Mouse (Mus musculus) thymus, adult 2 months (tissue): ENCODE data around the gene Mycbp2. TPM values are rescaled to one million over a fixed set of nuclear protein-coding genes. Genes with fewer than 3 reads are reported as not detected.

Experiments used
- DNase-seq: peaks from one replicate; pipeline ENCODE4 v3.0.0; 2021
- H3K27ac ChIP-seq: fragments of 200-500 bp; 2 replicates; pipeline ENCODE4 v1.5.1; 2012; ENCODE audit warnings: low read length, control low read depth; ENCODE audit not compliant: control insufficient read depth, insufficient read depth
- H3K27me3 ChIP-seq: fragments of 200-500 bp; 2 replicates; pipeline ENCODE4 v1.6.1; 2012; ENCODE audit warnings: mild to moderate bottlenecking, low read length, moderate library complexity, mixed read lengths; ENCODE audit not compliant: control insufficient read depth, insufficient read depth
- H3K36me3 ChIP-seq: fragments of 200-500 bp; 2 replicates; pipeline ENCODE4 v1.6.1; 2012; ENCODE audit warnings: mild to moderate bottlenecking, low read length, moderate library complexity; ENCODE audit not compliant: control insufficient read depth, insufficient read depth
- H3K4me1 ChIP-seq: fragments of 200-500 bp; replicated peaks from 2 replicates; pipeline ENCODE4 v1.6.1; 2012; ENCODE audit warnings: low read length; ENCODE audit not compliant: control insufficient read depth, insufficient read depth
- H3K4me3 ChIP-seq: fragments of 200-500 bp; 2 replicates; pipeline ENCODE4 v1.5.1; 2012; ENCODE audit warnings: mild to moderate bottlenecking, low read length, control low read depth, moderate library complexity; ENCODE audit not compliant: control insufficient read depth, insufficient read depth
- CTCF ChIP-seq: fragments of 200-500 bp; IDR thresholded peaks from 2 replicates; pipeline ENCODE4 v1.5.1; 2012; ENCODE audit warnings: mild to moderate bottlenecking, control low read depth, low read length, moderate library complexity, borderline replicate concordance; ENCODE audit not compliant: control insufficient read depth, poor library complexity, insufficient read depth; ENCODE audit errors: extremely low read depth
- POLR2A ChIP-seq: fragments of 200-500 bp; IDR thresholded peaks from 2 replicates; pipeline ENCODE4 v1.6.1; 2012; ENCODE audit warnings: mild to moderate bottlenecking, low read length, control low read depth, moderate library complexity; ENCODE audit not compliant: control insufficient read depth, poor library complexity, insufficient read depth; ENCODE audit errors: extremely low read depth
- WGBS: fragments of 180-500 bp; shearing (Covaris S2); methylation state at CpG from one replicate; pipeline ENCODE4 v1.1.7; 2018; 5-methylcytosine and 5-hydroxymethylcytosine counted together
- polyA plus RNA-seq: library from polyadenylated mRNA; depleted of rRNA; stranded (reverse); fragments of >200 nt; gene quantifications from 2 replicates; pipeline ENCODE4 v1.2.3, GENCODE M21; 2012

The Mycbp2 gene
- polyA plus RNA-seq, 1 experiment = 37.9 TPM

DNA sequence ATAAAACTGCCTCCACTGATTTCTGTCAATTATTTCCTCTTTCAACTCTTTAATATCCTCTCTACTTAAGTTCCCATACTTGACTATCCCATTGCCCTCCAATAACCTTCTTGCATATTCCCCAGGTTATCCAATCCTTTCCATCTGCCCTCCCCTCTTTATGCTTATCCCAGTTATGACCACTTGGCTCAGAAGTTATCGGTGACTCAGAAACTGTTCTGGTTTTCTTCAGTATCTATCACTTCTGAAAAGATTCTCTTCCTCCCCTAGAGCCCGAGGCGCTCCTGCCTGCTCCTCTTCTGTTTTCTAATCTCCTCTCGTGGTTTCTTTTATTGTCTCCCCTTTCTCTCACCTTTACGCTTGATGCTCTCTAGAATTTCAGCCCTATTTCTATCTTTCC is 2.8 kb downstream of the Mycbp2 start:
- H3K27me3 ChIP-seq = no peaks in the 10 kb centered on the region
- 45% methylated on average over 5 of the region's 5 CpGs for WGBS
- no peak for TF ChIP-seq POLR2A
- no peak for TF ChIP-seq CTCF
- no peak overlapping the region for H3K27ac ChIP-seq
- no peak overlapping the region for H3K4me3 ChIP-seq
- H3K4me1 ChIP-seq = peaks cover 11% of the 10 kb centered on the region
- DNase-seq = no peak
- H3K36me3 ChIP-seq = no peaks in the 10 kb centered on the region

DNA sequence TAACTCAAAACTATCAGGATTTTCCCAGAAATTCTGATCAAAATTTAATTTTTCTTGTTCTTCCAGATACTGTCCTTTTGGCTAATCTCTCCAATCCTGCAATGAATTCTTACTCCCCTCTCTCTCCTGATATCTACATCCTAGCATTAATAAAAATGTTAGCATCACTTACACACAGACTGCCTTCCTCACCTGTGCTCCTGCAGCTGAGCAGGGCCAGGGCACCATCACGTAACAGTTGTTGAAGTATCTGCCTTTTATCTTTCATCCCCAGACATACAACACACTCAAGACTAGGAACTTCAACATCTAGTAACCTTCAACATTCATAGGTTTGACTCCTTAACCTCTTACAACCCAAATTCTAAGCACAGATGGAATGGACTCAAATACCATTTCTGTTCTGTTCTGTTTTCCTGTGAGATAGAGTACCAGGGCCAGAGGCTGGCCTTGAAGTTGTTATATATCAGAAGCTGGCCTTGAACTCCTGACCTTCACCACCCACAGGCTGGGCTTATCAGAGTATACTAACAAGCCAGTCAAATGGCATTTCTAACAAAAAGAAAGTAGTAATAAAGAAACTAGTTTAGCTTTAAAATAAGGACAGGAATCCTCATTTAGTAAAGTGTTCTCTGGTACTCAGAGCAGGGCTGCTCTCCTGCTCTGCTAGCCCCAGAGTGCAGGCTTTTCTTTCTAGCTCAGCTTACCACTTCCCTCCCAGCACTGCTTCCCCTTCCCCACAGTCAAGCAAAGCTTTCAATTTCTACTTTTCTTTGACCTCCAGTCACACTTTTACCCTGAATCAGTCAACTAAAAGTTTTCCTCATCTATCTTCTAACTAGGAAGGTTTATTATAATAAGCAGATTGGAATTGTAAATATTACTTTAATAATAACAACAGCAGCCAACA is 5.0 kb downstream of the Mycbp2 start:
- Histone ChIP-seq H3K4me1 (peaks cover 6% of the 10 kb centered on the region), H3K36me3 (no peaks in the 10 kb centered on the region), H3K4me3 (no peak overlapping the region), H3K27me3 (no peaks in the 10 kb centered on the region), H3K27ac (no peak overlapping the region)
- WGBS = 78% methylated on average over 1 of the region's 1 CpGs
- TF ChIP-seq CTCF (no peak), POLR2A (no peak)
- DNase-seq = no peak

DNA sequence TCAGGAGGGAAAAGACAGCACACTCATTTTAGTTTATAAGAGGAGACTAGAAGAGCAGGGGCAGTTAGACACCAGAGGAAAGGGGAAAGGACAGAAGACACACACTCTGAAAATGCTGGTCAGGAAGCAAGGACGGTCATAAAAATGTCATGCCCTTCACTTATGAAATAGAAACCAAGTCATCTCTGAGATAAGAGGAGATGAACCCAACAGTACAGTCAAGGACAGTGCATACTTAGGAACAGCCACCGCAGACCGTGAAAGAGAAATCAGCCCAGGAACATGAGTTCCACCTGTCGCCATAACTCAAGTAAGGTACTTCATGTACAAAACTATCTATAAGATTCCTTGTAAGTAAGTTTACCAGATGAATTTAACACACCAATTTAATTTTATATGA is 33.7 kb downstream of the Mycbp2 start:
- 97% methylated on average over 4 of the region's 4 CpGs for WGBS
- H3K27ac ChIP-seq = no peak overlapping the region
- H3K27me3 ChIP-seq = no peaks in the 10 kb centered on the region
- TF ChIP-seq CTCF (no peak), POLR2A (no peak)
- no peak overlapping the region for H3K4me3 ChIP-seq
- H3K4me1 ChIP-seq = no peaks in the 10 kb centered on the region
- DNase-seq = no peak
- H3K36me3 ChIP-seq = peaks cover 22% of the 10 kb centered on the region

DNA sequence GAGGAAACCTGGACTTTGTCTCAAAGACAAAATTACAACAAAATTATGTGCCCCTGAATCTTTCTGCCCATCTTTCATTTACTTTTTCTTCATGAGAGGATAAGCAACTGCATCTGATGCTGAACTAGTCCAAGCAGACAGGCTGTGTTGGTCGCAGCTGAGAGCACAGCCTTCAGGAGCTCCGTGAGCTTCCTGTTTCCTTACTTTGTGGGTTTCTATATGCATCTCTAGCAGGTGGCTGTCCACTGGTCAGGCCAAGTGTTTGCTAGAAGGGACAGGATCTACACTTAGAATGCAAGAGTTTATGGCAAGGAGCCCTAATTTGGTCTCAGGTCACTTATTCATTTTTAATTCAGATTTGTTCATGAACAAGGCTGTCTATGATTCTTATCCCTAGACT is 50.4 kb downstream of the Mycbp2 start:
- no peaks in the 10 kb centered on the region for H3K27me3 ChIP-seq
- no peak overlapping the region for H3K27ac ChIP-seq
- no peak for DNase-seq
- H3K4me1 ChIP-seq = no peaks in the 10 kb centered on the region
- no peak for TF ChIP-seq POLR2A
- no peak for TF ChIP-seq CTCF
- H3K36me3 ChIP-seq = peaks cover 19% of the 10 kb centered on the region
- no peak overlapping the region for H3K4me3 ChIP-seq
- WGBS = 33% methylated on average over 2 of the region's 2 CpGs

DNA sequence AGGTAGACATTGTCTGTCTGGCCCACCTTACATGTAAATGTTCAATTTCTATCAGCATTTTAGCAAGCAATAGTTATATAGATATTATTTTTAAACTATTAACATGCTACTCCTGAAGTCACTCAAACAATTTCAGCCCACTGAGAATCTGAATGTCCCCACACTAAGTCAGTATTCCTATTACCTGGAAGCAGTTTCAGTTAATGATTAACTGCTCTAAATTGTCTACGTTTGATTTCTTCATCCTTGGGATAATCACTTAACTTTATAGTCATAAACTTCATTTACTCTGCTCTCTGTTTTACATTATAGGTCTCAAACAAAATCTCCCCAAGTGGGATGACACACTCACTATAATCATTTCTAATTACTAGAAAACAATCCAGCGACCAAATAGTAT is 60.0 kb downstream of the Mycbp2 start:
- Histone ChIP-seq H3K4me1 (no peaks in the 10 kb centered on the region), H3K36me3 (peaks cover 15% of the 10 kb centered on the region), H3K27me3 (no peaks in the 10 kb centered on the region), H3K4me3 (no peak overlapping the region), H3K27ac (no peak overlapping the region)
- no peak for DNase-seq
- TF ChIP-seq CTCF = no peak
- TF ChIP-seq POLR2A = no peak
- WGBS = 94% methylated on average over 2 of the region's 2 CpGs

DNA sequence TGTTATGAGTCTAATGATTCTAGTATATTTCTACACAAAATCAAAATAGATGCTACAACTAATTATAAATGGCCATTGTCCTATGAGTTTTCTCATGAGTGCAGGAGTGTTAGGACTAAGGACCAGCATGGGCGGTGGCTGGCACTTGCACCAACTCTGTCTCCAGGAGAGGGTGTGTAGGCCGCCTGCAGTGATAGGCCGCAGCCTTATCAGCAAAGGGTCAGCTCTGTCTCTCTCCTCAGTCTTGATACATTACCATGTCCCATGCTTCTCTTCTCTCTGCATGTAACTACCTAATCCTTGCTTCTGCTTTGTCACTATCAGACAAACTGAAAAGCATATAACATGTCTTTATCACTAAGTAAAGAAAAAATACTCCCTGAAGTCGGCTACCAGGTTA is 69.9 kb downstream of the Mycbp2 start:
- Histone ChIP-seq H3K4me3 (no peak overlapping the region), H3K27me3 (no peaks in the 10 kb centered on the region), H3K27ac (no peak overlapping the region), H3K4me1 (no peaks in the 10 kb centered on the region), H3K36me3 (peaks cover 7% of the 10 kb centered on the region; the same call in 1 of the 2 replicates)
- no peak for TF ChIP-seq CTCF
- no peak for TF ChIP-seq POLR2A
- no peak for DNase-seq
- WGBS = 98% methylated on average over 4 of the region's 4 CpGs
